Mouse (Mus musculus): Measurements from ENCODE around the gene Nrg3.

DNA sequence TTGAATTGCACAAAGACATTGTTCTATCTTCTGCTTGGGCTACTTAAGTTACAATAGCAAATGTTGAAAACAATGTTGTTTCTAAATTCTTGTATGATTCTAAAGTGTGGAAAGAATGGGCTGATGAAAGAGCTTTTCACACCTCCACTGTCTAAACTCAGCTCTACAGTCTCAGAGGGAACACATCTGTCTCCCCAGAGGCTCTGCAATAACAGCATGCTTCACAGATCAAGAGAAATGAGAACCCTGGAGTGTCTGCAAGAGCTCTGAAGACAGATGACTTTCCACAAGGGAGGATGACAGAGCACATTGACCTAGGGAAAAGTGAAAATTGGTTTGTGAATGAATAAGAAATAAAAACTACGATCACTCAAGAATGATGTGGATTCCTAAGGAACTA, 27.4 kb downstream of the Nrg3 start:
- TF ChIP-seq CTCF (IDR thresholded peaks at IDR 0.05; ENCODE audit: low read depth) (no peak), EP300 (optimal IDR thresholded peaks at IDR 0.05) (no peak)
